Mouse (Mus musculus) cerebellum, adult 2 months (tissue): ENCODE data around the gene Ak8.

Experiments used
- CTCF ChIP-seq: fragments of 200-500 bp; IDR thresholded peaks from 2 replicates; pipeline ENCODE4 v1.5.1; 2011; ENCODE audit warnings: low read depth, mild to moderate bottlenecking, control low read depth, low read length, moderate library complexity, borderline replicate concordance; ENCODE audit not compliant: insufficient read depth
- POLR2A ChIP-seq: fragments of 200-500 bp; IDR thresholded peaks from 2 replicates; pipeline ENCODE4 v1.6.1; 2011; ENCODE audit warnings: low read length, control low read depth, borderline replicate concordance; ENCODE audit not compliant: insufficient read depth

DNA sequence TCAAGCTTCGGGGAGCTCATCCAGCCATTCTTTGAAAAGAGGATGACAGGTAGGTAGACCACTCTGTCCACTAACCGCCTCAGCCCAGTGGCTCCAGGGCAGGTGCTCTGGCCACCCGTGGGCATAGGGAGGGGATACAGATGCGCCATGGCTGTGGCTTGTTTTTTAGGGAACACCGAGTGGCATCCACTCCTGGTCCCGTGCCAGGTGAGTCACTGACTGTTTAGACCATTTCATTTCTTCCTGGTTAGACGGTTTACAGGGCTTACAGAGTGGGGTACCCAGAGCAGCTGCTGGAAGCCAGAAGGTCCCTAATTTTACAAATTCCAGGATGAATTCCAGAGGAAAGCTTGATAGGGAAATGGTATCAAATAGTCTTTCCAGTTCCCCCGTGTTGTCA, 42.7 kb downstream of the Ak8 start:
- no peak for TF ChIP-seq CTCF
- no peak for TF ChIP-seq POLR2A
